Mouse (Mus musculus) brain, embryonic 14.5 days (tissue): ENCODE measurements at regions not wholly inside any gene's neighbourhood (a gene's known extent, or its start where the extent isn't known, plus 50 kb on each side); places are given as distances from the start of the nearest gene placed in this dataset.

Experiments
- CTCF ChIP-seq: fragments of 200-500 bp; IDR thresholded peaks from 2 replicates; pipeline ENCODE4 v1.5.1; 2012; ENCODE audit warnings: inconsistent platforms, mild to moderate bottlenecking, moderate library complexity, borderline replicate concordance; ENCODE audit not compliant: insufficient read depth, insufficient read length; ENCODE audit errors: extremely low read depth
- POLR2A ChIP-seq: fragments of 200-500 bp; IDR thresholded peaks from 2 replicates; pipeline ENCODE4 v1.6.1; 2012; ENCODE audit warnings: mild to moderate bottlenecking, inconsistent platforms, borderline replicate concordance; ENCODE audit not compliant: poor library complexity, insufficient read depth, insufficient read length, severe bottlenecking; ENCODE audit errors: extremely low read depth

DNA sequence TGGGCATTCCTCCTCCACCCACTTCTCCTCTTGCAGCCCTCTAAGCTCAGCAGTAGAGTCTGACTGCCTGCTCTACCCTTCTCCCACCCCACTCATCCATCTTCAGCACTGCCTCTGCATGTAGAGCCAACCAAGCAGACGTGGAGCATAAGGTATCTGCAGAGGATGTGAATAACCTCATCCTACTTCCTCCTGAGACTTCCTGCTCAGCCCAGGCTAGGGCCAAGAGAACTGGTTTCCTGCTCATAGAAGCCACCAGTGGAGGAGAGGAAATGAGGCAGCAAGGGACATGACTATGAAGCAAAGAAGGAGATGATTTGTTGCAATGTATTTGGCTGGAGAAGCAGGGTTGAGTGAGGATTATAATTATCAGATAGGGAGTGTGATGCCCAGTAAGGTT is 84.7 kb upstream of the Pappa2 start:
- TF ChIP-seq CTCF (no peak), POLR2A (no peak)
